Mouse (Mus musculus): ENCODE measurements around the gene Zfp316. TPM values are rescaled to one million over a fixed set of nuclear protein-coding genes. Genes with fewer than 3 reads are reported as not detected.

Zfp316 gene
- total RNA-seq, 1 experiment = 1.6 TPM

DNA sequence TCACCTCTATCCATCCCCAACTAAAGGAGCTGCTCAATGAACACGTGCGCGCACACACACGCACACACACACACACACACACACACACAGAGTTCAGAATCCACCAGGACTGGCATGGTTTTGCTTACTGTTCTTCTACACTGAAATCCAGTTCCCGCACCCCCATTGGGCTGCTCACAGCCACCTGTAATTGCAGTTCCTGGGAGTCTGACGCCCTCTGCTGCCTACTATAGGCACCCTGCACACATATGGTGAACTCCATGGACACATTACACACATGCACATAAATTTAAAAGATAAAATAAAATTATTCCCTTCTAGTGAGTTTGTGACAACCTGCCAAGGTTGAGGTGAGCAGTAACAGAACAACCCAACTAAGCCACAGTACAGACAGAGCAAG, 14.9 kb upstream of the Zfp316 start:
- TF ChIP-seq MAFK (IDR thresholded peaks at IDR 0.05; ENCODE audit: insufficient read depth, low read depth, low read length) = no peak
- TF ChIP-seq ZC3H11A (IDR thresholded peaks at IDR 0.05; ENCODE audit: borderline replicate concordance, low read depth, low read length) = peak; percentile 32; the same call in 1 of the 2 replicates
- no peak for DNase-seq (ENCODE audit: low read depth, low spot score)
- no peak overlapping the region for H3K27ac ChIP-seq (ENCODE audit: insufficient read depth, low read depth, low read length, poor library complexity, severe bottlenecking)
- no peaks in the 10 kb centered on the region for H3K9me3 ChIP-seq (ENCODE audit: control insufficient read depth, insufficient read depth, low read depth, low read length)
- H3K36me3 ChIP-seq (ENCODE audit: control insufficient read depth, insufficient read depth, low read length, poor library complexity, severe bottlenecking) = no peaks in the 10 kb centered on the region
- H3K9ac ChIP-seq (ENCODE audit: insufficient read depth, low read depth, low read length, poor library complexity, severe bottlenecking) = no peak overlapping the region
- peaks cover 0 to 4% of the 10 kb centered on the region in 2 experiments; a peak in 1 of 4 replicates for H3K4me1 ChIP-seq (ENCODE audit: control insufficient read depth in 2 of 2, insufficient read depth in 2 of 2, low read length in 2 of 2, poor library complexity in 1 of 2)
- in situ Hi-C loops (cut with MboI; ENCODE audit: low sequenced_read_pairs in 2 of 2, unreplicated experiment in 2 of 2) = no loop called here
- H3K4me3 ChIP-seq (ENCODE audit: insufficient read depth in 1 of 2, low read depth in 1 of 2, low read length in 2 of 2, poor library complexity in 1 of 2, severe bottlenecking in 1 of 2) = no peak overlapping the region

DNA sequence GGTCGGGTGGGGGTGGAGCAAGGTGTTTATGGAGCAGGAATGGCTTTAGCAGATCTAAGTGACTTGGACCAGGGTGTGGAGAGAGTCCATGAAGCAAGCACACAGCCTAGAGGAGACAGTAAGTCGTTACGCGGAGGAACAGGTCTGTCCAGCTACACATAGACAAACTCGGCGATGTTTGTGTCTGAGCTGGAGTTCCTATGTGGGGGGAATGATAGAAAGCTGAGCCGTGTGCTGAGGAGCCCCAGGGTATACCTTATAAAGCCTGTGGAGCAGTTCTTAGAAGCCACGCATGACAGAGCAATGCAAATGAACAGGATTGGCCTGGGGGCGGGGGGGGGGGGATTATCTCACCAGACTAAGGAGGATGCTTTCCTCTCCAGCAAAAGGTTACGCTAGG, 9.4 kb upstream of the Zfp316 start:
- Histone ChIP-seq H3K27ac (ENCODE audit: insufficient read depth, low read depth, low read length, poor library complexity, severe bottlenecking) (no peak overlapping the region), H3K9me3 (ENCODE audit: control insufficient read depth, insufficient read depth, low read depth, low read length) (no peaks in the 10 kb centered on the region), H3K4me3 (ENCODE audit: insufficient read depth in 1 of 2, low read depth in 1 of 2, low read length in 2 of 2, poor library complexity in 1 of 2, severe bottlenecking in 1 of 2) (no peak overlapping the region), H3K9ac (ENCODE audit: insufficient read depth, low read depth, low read length, poor library complexity, severe bottlenecking) (no peak overlapping the region), H3K36me3 (ENCODE audit: control insufficient read depth, insufficient read depth, low read length, poor library complexity, severe bottlenecking) (no peaks in the 10 kb centered on the region), H3K4me1 (ENCODE audit: control insufficient read depth in 2 of 2, insufficient read depth in 2 of 2, low read length in 2 of 2, poor library complexity in 1 of 2) (no peaks in the 10 kb centered on the region; a peak in 1 of 4 replicates)
- no peak for DNase-seq (ENCODE audit: low read depth, low spot score)
- no peak for TF ChIP-seq ZC3H11A (IDR thresholded peaks at IDR 0.05; ENCODE audit: borderline replicate concordance, low read depth, low read length)
- TF ChIP-seq MAFK (IDR thresholded peaks at IDR 0.05; ENCODE audit: insufficient read depth, low read depth, low read length) = no peak
- no peak for TF ChIP-seq ZNF384 (IDR thresholded peaks at IDR 0.05; ENCODE audit: low read depth, low read length)
- TF ChIP-seq CHD2 (IDR thresholded peaks at IDR 0.05; ENCODE audit: low read depth, low read length) = no peak
- no peak for TF ChIP-seq HCFC1 (IDR thresholded peaks at IDR 0.05; ENCODE audit: borderline replicate concordance, insufficient read depth, low read length)
- in situ Hi-C loops (cut with MboI; ENCODE audit: low sequenced_read_pairs in 2 of 2, unreplicated experiment in 2 of 2) = no loop called here

DNA sequence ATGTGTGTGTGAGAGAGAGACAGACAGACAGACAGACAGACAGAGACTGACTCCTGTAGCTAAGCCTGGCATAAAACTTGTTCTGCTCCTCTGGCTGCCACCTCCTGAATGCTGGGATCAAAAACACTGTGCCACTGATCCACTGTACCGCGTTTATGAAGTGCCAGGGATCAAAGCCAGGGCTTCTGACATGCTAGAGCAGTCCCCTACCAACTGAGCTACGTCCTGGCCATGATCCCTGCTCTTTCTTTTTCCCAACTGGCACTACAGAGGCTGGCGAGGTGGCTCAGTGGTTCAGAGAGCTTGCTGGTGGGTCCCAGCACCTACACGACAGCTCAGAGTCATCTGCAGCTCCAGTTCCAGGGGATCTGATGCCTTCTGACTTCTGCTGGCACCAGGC, 5.9 kb upstream of the Zfp316 start:
- Histone ChIP-seq H3K4me3 (ENCODE audit: insufficient read depth in 1 of 2, low read depth in 1 of 2, low read length in 2 of 2, poor library complexity in 1 of 2, severe bottlenecking in 1 of 2) (no peak overlapping the region), H3K36me3 (ENCODE audit: control insufficient read depth, insufficient read depth, low read length, poor library complexity, severe bottlenecking) (no peaks in the 10 kb centered on the region), H3K4me1 (ENCODE audit: control insufficient read depth in 2 of 2, insufficient read depth in 2 of 2, low read length in 2 of 2, poor library complexity in 1 of 2) (no peaks in the 10 kb centered on the region; a peak in 1 of 4 replicates), H3K27ac (ENCODE audit: insufficient read depth, low read depth, low read length, poor library complexity, severe bottlenecking) (no peak overlapping the region), H3K9me3 (ENCODE audit: control insufficient read depth, insufficient read depth, low read depth, low read length) (no peaks in the 10 kb centered on the region), H3K9ac (ENCODE audit: insufficient read depth, low read depth, low read length, poor library complexity, severe bottlenecking) (no peak overlapping the region)
- TF ChIP-seq ZC3H11A (IDR thresholded peaks at IDR 0.05; ENCODE audit: borderline replicate concordance, low read depth, low read length) = no peak
- no peak for TF ChIP-seq MAFK (IDR thresholded peaks at IDR 0.05; ENCODE audit: insufficient read depth, low read depth, low read length)
- TF ChIP-seq HCFC1 (IDR thresholded peaks at IDR 0.05; ENCODE audit: borderline replicate concordance, insufficient read depth, low read length) = no peak
- no peak for TF ChIP-seq ZNF384 (IDR thresholded peaks at IDR 0.05; ENCODE audit: low read depth, low read length)
- no peak for TF ChIP-seq CHD2 (IDR thresholded peaks at IDR 0.05; ENCODE audit: low read depth, low read length)
- in situ Hi-C loops (cut with MboI; ENCODE audit: low sequenced_read_pairs in 2 of 2, unreplicated experiment in 2 of 2) = no loop called here
- DNase-seq (ENCODE audit: low read depth, low spot score) = no peak

DNA sequence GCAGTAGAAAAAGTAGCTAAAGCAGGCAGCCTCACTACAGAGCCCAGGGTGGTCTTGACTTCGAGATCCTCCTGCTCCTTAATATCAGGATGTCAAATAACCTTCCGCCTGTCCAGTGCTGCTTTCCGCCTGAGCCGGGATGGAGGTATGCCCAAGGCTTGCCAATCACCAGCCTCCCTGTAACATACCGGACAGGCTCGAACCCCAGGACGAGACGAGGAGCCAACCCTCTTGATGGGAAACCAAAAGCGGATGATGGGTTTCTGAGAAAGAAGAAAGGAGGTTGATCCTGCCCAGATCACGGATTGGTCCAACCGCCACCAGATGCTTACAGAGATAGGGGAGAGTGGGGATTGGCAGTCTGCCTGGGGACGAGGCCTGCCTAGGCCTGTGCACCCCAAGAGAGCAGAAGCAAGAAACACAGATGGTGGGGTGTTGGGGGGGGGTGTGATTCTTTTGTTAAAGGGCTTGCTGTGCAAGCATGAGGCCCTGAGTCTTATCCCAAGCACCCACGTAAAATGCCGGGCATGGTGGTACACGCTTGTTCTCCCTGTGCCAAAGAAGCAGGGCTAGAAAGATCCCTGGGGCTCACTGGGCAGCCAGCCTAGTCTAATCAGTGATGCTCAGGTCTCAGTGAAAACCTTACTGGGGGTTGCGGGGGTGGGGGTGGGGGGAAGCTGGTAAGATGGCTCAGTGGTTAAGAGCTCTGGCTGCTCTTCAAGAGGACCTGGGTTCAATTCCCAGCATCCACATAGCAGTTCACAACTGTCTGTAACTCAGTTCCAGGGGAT, 2.9 kb upstream of the Zfp316 start:
- H3K36me3 ChIP-seq (ENCODE audit: control insufficient read depth, insufficient read depth, low read length, poor library complexity, severe bottlenecking) = no peaks in the 10 kb centered on the region
- no peak overlapping the region for H3K9ac ChIP-seq (ENCODE audit: insufficient read depth, low read depth, low read length, poor library complexity, severe bottlenecking)
- DNase-seq (ENCODE audit: low read depth, low spot score) = no peak
- no peaks in the 10 kb centered on the region for H3K9me3 ChIP-seq (ENCODE audit: control insufficient read depth, insufficient read depth, low read depth, low read length)
- no peak for TF ChIP-seq HCFC1 (IDR thresholded peaks at IDR 0.05; ENCODE audit: borderline replicate concordance, insufficient read depth, low read length)
- TF ChIP-seq ZNF384 (IDR thresholded peaks at IDR 0.05; ENCODE audit: low read depth, low read length) = no peak
- no peak for TF ChIP-seq MAFK (IDR thresholded peaks at IDR 0.05; ENCODE audit: insufficient read depth, low read depth, low read length)
- TF ChIP-seq CHD2 (IDR thresholded peaks at IDR 0.05; ENCODE audit: low read depth, low read length) = no peak
- TF ChIP-seq ZC3H11A (IDR thresholded peaks at IDR 0.05; ENCODE audit: borderline replicate concordance, low read depth, low read length) = no peak
- H3K4me1 ChIP-seq (ENCODE audit: control insufficient read depth in 2 of 2, insufficient read depth in 2 of 2, low read length in 2 of 2, poor library complexity in 1 of 2) = peaks cover 0 to 9% of the 10 kb centered on the region in 2 experiments; a peak in 1 of 4 replicates
- in situ Hi-C loops (cut with MboI; ENCODE audit: low sequenced_read_pairs in 2 of 2, unreplicated experiment in 2 of 2) = no loop called here
- H3K27ac ChIP-seq (ENCODE audit: insufficient read depth, low read depth, low read length, poor library complexity, severe bottlenecking) = no peak overlapping the region
- no peak overlapping the region for H3K4me3 ChIP-seq (ENCODE audit: insufficient read depth in 1 of 2, low read depth in 1 of 2, low read length in 2 of 2, poor library complexity in 1 of 2, severe bottlenecking in 1 of 2)
